Mouse (Mus musculus): ENCODE results near the gene Gtf2h1. TPM values are rescaled to one million over a fixed set of nuclear protein-coding genes. Genes with fewer than 3 reads are reported as not detected.

Gene Gtf2h1
- polyA plus RNA-seq, 1 experiment from 2014 or later: 39.1 TPM

DNA sequence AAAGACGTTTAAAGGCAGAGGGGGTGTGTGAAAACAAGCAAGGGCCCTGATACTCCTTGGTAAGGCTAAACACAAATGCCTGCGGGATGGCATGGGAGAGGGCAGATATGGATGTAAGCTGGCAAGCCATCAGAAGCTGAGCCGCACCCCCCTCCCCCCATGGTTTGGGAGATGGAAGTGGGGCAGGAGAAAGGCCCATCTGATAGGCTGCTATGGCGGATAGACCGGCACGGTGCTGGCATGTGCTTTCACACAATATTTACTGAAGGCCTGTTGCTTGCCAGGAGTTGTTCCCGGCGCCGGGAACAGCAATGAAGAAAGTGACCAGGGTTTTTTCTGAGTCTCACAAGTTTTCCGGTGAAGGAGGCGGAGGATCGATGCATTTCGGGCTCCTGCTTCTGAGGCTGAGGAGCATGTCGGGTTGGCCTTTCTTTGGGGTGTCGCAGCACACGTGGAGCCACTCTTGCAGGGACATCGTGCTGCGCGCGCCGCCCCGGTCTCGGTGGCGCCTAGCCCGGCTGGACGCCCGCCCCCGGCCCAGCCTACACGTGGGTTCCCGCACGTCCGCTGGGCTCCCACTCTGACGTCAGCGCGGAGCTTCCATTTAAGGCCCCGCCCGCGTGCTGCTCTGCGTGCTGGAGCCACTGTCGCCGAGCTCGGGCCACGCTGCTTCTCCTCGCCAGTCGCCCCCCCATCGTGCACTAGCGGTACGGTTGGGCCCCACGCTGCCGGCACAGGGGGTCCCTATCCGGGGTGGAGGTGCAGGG, 49.5 kb downstream of the Gtf2h1 start:
- Histone ChIP-seq H3K4me2 (ENCODE audit: low read length) (peak overlapping the region; percentile 99), H3K9ac (ENCODE audit: low read depth, low read length) (peak overlapping the region; percentile 91), H3K4me3 (replicated peaks; ENCODE audit: low read depth, low read length) (peak overlapping the region; percentile 96), H3K36me3 (ENCODE audit: insufficient read depth, low read length) (peaks cover 20% of the 10 kb centered on the region), H3K27ac (peak overlapping the region; percentile 95), H3K9me3 (replicated peaks; ENCODE audit: low read length) (no peaks in the 10 kb centered on the region), H3K27me3 (ENCODE audit: insufficient read depth, low read length) (no peaks in the 10 kb centered on the region), H3K4me1 (replicated peaks; ENCODE audit: insufficient read depth, low read length) (peaks cover 17% of the 10 kb centered on the region)
- WGBS: under 1% methylated on average over 51 of the region's 51 CpGs
- no peak for TF ChIP-seq CTCF (IDR thresholded peaks at IDR 0.05; ENCODE audit: low read depth)
- ATAC-seq (replicated peaks; ENCODE audit: low FRiP score, low read depth) (peak; percentile 88), DNase-seq (ENCODE audit: low spot score) (peak; percentile 93)

DNA sequence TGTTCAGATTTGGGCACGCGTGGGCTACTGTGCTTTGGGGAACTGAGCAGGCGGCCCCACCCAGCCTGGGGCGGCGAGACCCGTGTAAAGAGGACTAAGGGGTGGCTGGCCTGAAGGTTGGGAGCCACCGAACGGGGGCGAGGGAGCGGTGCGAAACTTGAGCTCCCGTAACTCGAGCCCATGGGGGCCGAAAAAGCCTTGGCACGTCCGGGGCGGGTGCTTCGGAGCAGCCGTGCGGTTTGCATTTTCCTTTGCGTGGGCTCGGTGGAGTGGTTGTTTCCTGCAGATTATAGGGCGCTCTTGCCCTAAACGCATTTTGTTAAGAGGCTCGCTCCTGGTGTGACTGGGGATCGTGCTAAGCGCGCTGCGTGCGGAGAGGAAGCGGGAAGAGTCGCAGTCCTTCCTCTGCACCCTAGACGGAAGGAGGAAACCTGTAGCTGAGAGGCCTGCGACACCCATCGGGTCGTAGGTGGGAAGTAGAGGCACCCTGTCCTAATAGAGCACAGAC, 50.1 kb downstream of the Gtf2h1 start:
- Histone ChIP-seq H3K4me3 (replicated peaks; ENCODE audit: low read depth, low read length) (peak overlapping the region; percentile 96), H3K4me2 (ENCODE audit: low read length) (peak overlapping the region; percentile 99), H3K27ac (peak overlapping the region; percentile 95), H3K4me1 (replicated peaks; ENCODE audit: insufficient read depth, low read length) (peaks cover 17% of the 10 kb centered on the region), H3K9ac (ENCODE audit: low read depth, low read length) (peak overlapping the region; percentile 91), H3K36me3 (ENCODE audit: insufficient read depth, low read length) (peaks cover 23% of the 10 kb centered on the region), H3K9me3 (replicated peaks; ENCODE audit: low read length) (no peaks in the 10 kb centered on the region), H3K27me3 (ENCODE audit: insufficient read depth, low read length) (no peaks in the 10 kb centered on the region)
- no peak for TF ChIP-seq CTCF (IDR thresholded peaks at IDR 0.05; ENCODE audit: low read depth)
- DNase-seq (ENCODE audit: low spot score) (peak; percentile 70), ATAC-seq (replicated peaks; ENCODE audit: low FRiP score, low read depth) (peak; percentile 7)
- WGBS: under 1% methylated on average over 36 of the region's 36 CpGs

DNA sequence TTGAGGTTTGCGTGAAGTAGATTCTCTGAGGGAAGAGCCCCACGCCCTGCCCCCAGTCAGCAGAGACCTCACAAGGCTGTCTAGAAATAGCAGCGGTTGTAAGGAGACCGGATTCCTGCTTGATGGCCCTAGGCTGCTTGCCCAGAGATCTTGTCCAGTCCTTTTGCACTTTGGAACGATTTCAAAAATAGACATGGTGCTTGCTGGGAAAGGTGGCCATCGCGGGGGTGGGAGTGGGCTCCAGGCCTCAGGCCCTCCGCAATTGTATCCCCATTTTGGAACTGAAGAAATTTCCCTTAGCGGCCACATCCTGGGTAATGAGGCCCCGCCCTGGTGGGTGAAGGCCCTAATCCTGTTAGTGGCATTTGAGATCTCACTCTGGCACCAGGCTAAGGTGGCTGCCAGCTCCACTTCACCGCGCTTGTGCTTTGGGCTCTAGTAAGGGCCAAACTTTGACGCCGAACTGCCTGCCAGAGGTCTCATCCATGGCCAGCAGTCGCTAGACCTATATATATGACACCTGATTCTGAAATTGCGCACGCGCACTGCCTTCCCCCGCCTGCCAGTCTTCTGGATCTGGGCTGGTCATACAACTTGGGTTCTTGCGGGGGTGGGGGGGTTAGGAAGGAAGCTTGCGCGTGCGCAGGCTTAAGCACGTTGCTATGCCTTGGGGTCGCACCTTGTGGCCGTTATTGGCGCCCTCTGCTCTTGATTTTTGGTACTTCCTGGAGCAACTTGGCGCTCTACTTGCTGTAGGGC, 50.8 kb downstream of the Gtf2h1 start:
- Histone ChIP-seq H3K4me2 (ENCODE audit: low read length) (peak overlapping the region; percentile 99), H3K4me3 (replicated peaks; ENCODE audit: low read depth, low read length) (peak overlapping the region; percentile 96), H3K27ac (peak overlapping the region; percentile 95), H3K9ac (ENCODE audit: low read depth, low read length) (peak overlapping the region; percentile 91), H3K27me3 (ENCODE audit: insufficient read depth, low read length) (no peaks in the 10 kb centered on the region), H3K9me3 (replicated peaks; ENCODE audit: low read length) (no peaks in the 10 kb centered on the region), H3K4me1 (replicated peaks; ENCODE audit: insufficient read depth, low read length) (peaks cover 17% of the 10 kb centered on the region), H3K36me3 (ENCODE audit: insufficient read depth, low read length) (peaks cover 30% of the 10 kb centered on the region)
- WGBS: 2% methylated on average over 28 of the region's 28 CpGs
- DNase-seq (ENCODE audit: low spot score) (peak; percentile 85), ATAC-seq (replicated peaks; ENCODE audit: low FRiP score, low read depth) (peak; percentile 55)
- peak; percentile 53; the same call in 1 of the 2 replicates for TF ChIP-seq CTCF (IDR thresholded peaks at IDR 0.05; ENCODE audit: low read depth)

DNA sequence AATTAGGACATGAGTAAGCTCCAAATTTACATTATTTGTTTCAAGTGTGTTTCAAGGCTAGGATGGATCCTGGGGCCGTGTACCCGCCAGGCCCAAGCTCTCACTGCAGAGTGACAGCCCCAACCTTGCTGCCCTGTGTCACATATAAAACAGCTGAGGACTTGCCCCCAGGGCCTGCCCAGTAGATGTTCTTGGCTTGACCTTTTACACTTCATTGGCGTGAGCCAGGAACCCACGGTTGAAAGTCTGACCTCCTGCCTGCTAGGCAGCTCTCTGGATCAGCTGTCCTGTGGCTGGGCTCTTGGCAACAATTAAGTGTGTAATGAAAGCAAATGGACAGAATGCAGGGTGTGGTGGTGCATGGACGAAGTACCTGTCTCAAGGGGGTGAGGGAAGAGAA, 53.4 kb downstream of the Gtf2h1 start:
- H3K9ac ChIP-seq (ENCODE audit: low read depth, low read length): no peak overlapping the region
- no peak overlapping the region for H3K27ac ChIP-seq
- 70% methylated on average over 5 of the region's 5 CpGs for WGBS
- H3K4me3 ChIP-seq (replicated peaks; ENCODE audit: low read depth, low read length): no peak overlapping the region
- ATAC-seq (replicated peaks; ENCODE audit: low FRiP score, low read depth): no peak
- peaks cover 17% of the 10 kb centered on the region for H3K4me1 ChIP-seq (replicated peaks; ENCODE audit: insufficient read depth, low read length)
- no peak overlapping the region for H3K4me2 ChIP-seq (ENCODE audit: low read length)
- H3K36me3 ChIP-seq (ENCODE audit: insufficient read depth, low read length): peaks cover 53% of the 10 kb centered on the region
- no peaks in the 10 kb centered on the region for H3K27me3 ChIP-seq (ENCODE audit: insufficient read depth, low read length)
- no peaks in the 10 kb centered on the region for H3K9me3 ChIP-seq (replicated peaks; ENCODE audit: low read length)
- TF ChIP-seq CTCF (IDR thresholded peaks at IDR 0.05; ENCODE audit: low read depth): no peak
- no peak for DNase-seq (ENCODE audit: low spot score)

DNA sequence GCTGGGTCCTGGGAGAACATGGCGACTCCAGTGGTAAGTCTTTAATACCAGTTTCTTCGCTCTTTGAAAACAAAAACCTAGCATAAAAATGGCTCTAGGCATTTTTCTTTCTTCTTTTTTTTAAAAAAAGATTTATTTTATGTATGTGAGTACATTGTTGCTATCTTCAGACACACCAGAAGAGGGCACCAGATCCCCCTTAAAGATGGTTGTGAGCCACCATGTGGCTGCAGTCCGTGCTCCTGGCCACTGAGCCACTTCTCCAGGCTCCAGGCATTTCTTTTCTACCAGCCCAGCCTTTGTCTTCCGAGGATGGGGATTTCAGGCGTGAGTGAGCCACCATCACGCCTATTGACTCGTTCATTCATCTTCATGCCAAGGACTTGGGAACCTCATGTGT, 55.1 kb downstream of the Gtf2h1 start:
- Histone ChIP-seq H3K27me3 (ENCODE audit: insufficient read depth, low read length) (no peaks in the 10 kb centered on the region), H3K9me3 (replicated peaks; ENCODE audit: low read length) (no peaks in the 10 kb centered on the region), H3K4me2 (ENCODE audit: low read length) (no peak overlapping the region), H3K27ac (no peak overlapping the region), H3K36me3 (ENCODE audit: insufficient read depth, low read length) (peaks cover 68% of the 10 kb centered on the region), H3K9ac (ENCODE audit: low read depth, low read length) (no peak overlapping the region), H3K4me1 (replicated peaks; ENCODE audit: insufficient read depth, low read length) (peaks cover 10% of the 10 kb centered on the region), H3K4me3 (replicated peaks; ENCODE audit: low read depth, low read length) (no peak overlapping the region)
- ATAC-seq (replicated peaks; ENCODE audit: low FRiP score, low read depth) (no peak), DNase-seq (ENCODE audit: low spot score) (no peak)
- TF ChIP-seq CTCF (IDR thresholded peaks at IDR 0.05; ENCODE audit: low read depth): 0 out of 2 replicates have a peak, but pooled peaks have one; percentile 25
- 82% methylated on average over 7 of the region's 7 CpGs for WGBS

DNA sequence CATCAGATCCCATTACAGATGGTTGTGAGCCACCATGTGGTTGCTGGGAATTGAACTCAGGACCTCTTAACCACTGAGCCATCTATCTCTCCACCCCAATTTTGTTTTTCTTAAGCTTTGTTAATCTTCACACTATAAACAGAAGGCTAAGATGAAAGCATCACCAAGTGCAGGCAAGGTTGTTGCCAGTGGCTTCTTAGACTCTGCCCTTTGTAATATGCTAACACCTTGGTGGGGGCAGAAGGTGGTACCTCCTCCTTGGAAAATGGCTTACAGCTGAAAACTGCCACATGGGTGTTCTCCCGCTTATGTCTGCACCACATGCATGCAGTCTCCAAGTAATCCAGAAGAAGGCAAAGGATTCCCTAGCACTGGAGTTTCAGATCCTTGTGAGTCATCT, 56.8 kb downstream of the Gtf2h1 start:
- DNase-seq (ENCODE audit: low spot score): no peak
- 94% methylated on average over 1 of the region's 1 CpGs for WGBS
- H3K4me2 ChIP-seq (ENCODE audit: low read length): no peak overlapping the region
- no peaks in the 10 kb centered on the region for H3K9me3 ChIP-seq (replicated peaks; ENCODE audit: low read length)
- peaks cover 68% of the 10 kb centered on the region for H3K36me3 ChIP-seq (ENCODE audit: insufficient read depth, low read length)
- no peak overlapping the region for H3K9ac ChIP-seq (ENCODE audit: low read depth, low read length)
- H3K27ac ChIP-seq: no peak overlapping the region
- ATAC-seq (replicated peaks; ENCODE audit: low FRiP score, low read depth): no peak
- no peak overlapping the region for H3K4me3 ChIP-seq (replicated peaks; ENCODE audit: low read depth, low read length)
- 0 out of 2 replicates have a peak, but pooled peaks cover under 1% of the 10 kb centered on the region for H3K4me1 ChIP-seq (replicated peaks; ENCODE audit: insufficient read depth, low read length)
- H3K27me3 ChIP-seq (ENCODE audit: insufficient read depth, low read length): no peaks in the 10 kb centered on the region
- no peak for TF ChIP-seq CTCF (IDR thresholded peaks at IDR 0.05; ENCODE audit: low read depth)
